Mouse (Mus musculus) neural tube, embryonic 11.5 days (tissue): ENCODE measurements at regions not wholly inside any gene's neighbourhood (a gene's known extent, or its start where the extent isn't known, plus 50 kb on each side); places are given as distances from the start of the nearest gene placed in this dataset.

Experiments used
- ATAC-seq: fragments of 200-750 bp; cut with Nextera tagmentation; 2 replicates; pipeline ENCODE4 v1.8.0; 2017; ENCODE audit warnings: moderate number of reproducible peaks, mild to moderate bottlenecking, moderate TSS enrichment, moderate library complexity; ENCODE audit not compliant: insufficient read depth, low FRiP score, low TSS enrichment
- DNase-seq: peaks from one replicate; pipeline ENCODE4 v3.0.0-alpha.2; 2015; ENCODE audit warnings: low spot score
- H3K27ac ChIP-seq: fragments of 300-500 bp; sonication (generic); 2 replicates; pipeline ENCODE4 v1.5.1; 2014; ENCODE audit warnings: low read depth, mild to moderate bottlenecking, low read length
- H3K27me3 ChIP-seq: fragments of 300-500 bp; sonication (generic); 2 replicates; pipeline ENCODE4 v1.6.1; 2014; ENCODE audit warnings: mild to moderate bottlenecking, low read length, mixed read lengths; ENCODE audit not compliant: control insufficient read depth, insufficient read depth
- H3K36me3 ChIP-seq: fragments of 300-500 bp; sonication (generic); 2 replicates; pipeline ENCODE4 v1.6.1; 2014; ENCODE audit warnings: mild to moderate bottlenecking, low read length, moderate library complexity, mixed read lengths; ENCODE audit not compliant: control insufficient read depth, insufficient read depth
- H3K4me1 ChIP-seq: fragments of 300-500 bp; sonication (generic); 2 replicates; pipeline ENCODE4 v1.6.1; 2014; ENCODE audit warnings: low read length, mixed read lengths; ENCODE audit not compliant: control insufficient read depth, insufficient read depth
- H3K4me2 ChIP-seq: fragments of 300-500 bp; sonication (generic); 2 replicates; pipeline ENCODE4 v1.6.1; 2014; ENCODE audit warnings: low read depth, mild to moderate bottlenecking, moderate library complexity
- H3K4me3 ChIP-seq: fragments of 300-500 bp; sonication (generic); 2 replicates; pipeline ENCODE4 v1.5.1; 2014; ENCODE audit warnings: low read depth, low read length
- H3K9ac ChIP-seq: fragments of 300-500 bp; sonication (generic); 2 replicates; pipeline ENCODE4 v1.6.1; 2014; ENCODE audit warnings: mild to moderate bottlenecking, low read length
- H3K9me3 ChIP-seq: fragments of 300-500 bp; sonication (generic); 2 replicates; pipeline ENCODE4 v1.6.1; 2016; ENCODE audit warnings: low read length; ENCODE audit not compliant: control insufficient read depth
- WGBS: fragments of 180-500 bp; shearing (Covaris S2); extraction: QIAGEN DNeasy Blood & Tissue Kit; methylation state at CpG from one replicate; pipeline ENCODE4 v1.1.7; 2014; 5-methylcytosine and 5-hydroxymethylcytosine counted together

- no peaks in the 10 kb centered on the region for H3K27me3 ChIP-seq
- 66% methylated on average over 11 of the region's 11 CpGs for WGBS
- H3K4me3 ChIP-seq: no peak overlapping the region
- H3K4me2 ChIP-seq: no peak overlapping the region
- no peaks in the 10 kb centered on the region for H3K36me3 ChIP-seq
- DNase-seq (peak; percentile 62), ATAC-seq (0 out of 2 replicates have a peak, but pooled peaks have one; percentile 35)
- H3K4me1 ChIP-seq: no peaks in the 10 kb centered on the region
- H3K27ac ChIP-seq: no peak overlapping the region
- no peak overlapping the region for H3K9ac ChIP-seq
- H3K9me3 ChIP-seq: no peaks in the 10 kb centered on the region
Observed at GRCm38 (mm10) chr3:35323450-35324077, 430.3 kb upstream of the Atp11b start.

GRCm38 (mm10) chr3:35324186-35324585 is 429.7 kb upstream of the Atp11b start:
- Histone ChIP-seq H3K9me3 (no peaks in the 10 kb centered on the region), H3K27ac (no peak overlapping the region), H3K4me2 (no peak overlapping the region), H3K36me3 (no peaks in the 10 kb centered on the region), H3K4me3 (no peak overlapping the region), H3K4me1 (no peaks in the 10 kb centered on the region), H3K9ac (no peak overlapping the region), H3K27me3 (no peaks in the 10 kb centered on the region)
- ATAC-seq (no peak), DNase-seq (no peak)
- 27% methylated on average over 11 of the region's 11 CpGs for WGBS

- Histone ChIP-seq H3K9me3 (no peaks in the 10 kb centered on the region), H3K9ac (no peak overlapping the region), H3K4me3 (no peak overlapping the region), H3K36me3 (no peaks in the 10 kb centered on the region), H3K4me1 (0 out of 2 replicates have a peak, but pooled peaks cover 3% of the 10 kb centered on the region), H3K4me2 (peak overlapping the region; percentile 2; the same call in 1 of the 2 replicates), H3K27me3 (no peaks in the 10 kb centered on the region), H3K27ac (peak overlapping the region; percentile 51)
- ATAC-seq (peak; percentile 88), DNase-seq (peak; percentile 65)
- WGBS: 5% methylated on average over 18 of the region's 18 CpGs
Observed at GRCm38 (mm10) chr3:35332534-35333272, 421.2 kb upstream of the Atp11b start.

- Histone ChIP-seq H3K27ac (peak overlapping the region; percentile 45; the same call in 1 of the 2 replicates), H3K4me2 (no peak overlapping the region)
- ATAC-seq: no peak
Observed at GRCm38 (mm10) chr3:35334017-35334416, 419.9 kb upstream of the Atp11b start.

GRCm38 (mm10) chr3:35334546-35334945 is 419.4 kb upstream of the Atp11b start:
- Histone ChIP-seq H3K9me3 (no peaks in the 10 kb centered on the region), H3K4me3 (no peak overlapping the region), H3K27me3 (no peaks in the 10 kb centered on the region), H3K9ac (no peak overlapping the region), H3K4me2 (no peak overlapping the region), H3K36me3 (no peaks in the 10 kb centered on the region), H3K27ac (no peak overlapping the region), H3K4me1 (0 out of 2 replicates have a peak, but pooled peaks cover 3% of the 10 kb centered on the region)
- WGBS: 4% methylated on average over 3 of the region's 3 CpGs
- DNase-seq (peak; percentile 55), ATAC-seq (0 out of 2 replicates have a peak, but pooled peaks have one; percentile 54)

More at GRCm38 (mm10) chr3:35334017-35334416, 419.9 kb upstream of the Atp11b start:
- Histone ChIP-seq H3K4me3 (no peak overlapping the region), H3K36me3 (no peaks in the 10 kb centered on the region), H3K27me3 (no peaks in the 10 kb centered on the region), H3K9me3 (no peaks in the 10 kb centered on the region), H3K4me1 (0 out of 2 replicates have a peak, but pooled peaks cover 3% of the 10 kb centered on the region), H3K9ac (no peak overlapping the region)
- DNase-seq: no peak
- WGBS: 23% methylated on average over 2 of the region's 2 CpGs

- no peak for ATAC-seq
- H3K36me3 ChIP-seq: no peaks in the 10 kb centered on the region
- 54% methylated on average over 5 of the region's 5 CpGs for WGBS
- no peak overlapping the region for H3K4me2 ChIP-seq
- H3K4me3 ChIP-seq: no peak overlapping the region
- no peak overlapping the region for H3K27ac ChIP-seq
- no peak for DNase-seq
- H3K4me1 ChIP-seq: 0 out of 2 replicates have a peak, but pooled peaks cover 5% of the 10 kb centered on the region
- H3K27me3 ChIP-seq: no peaks in the 10 kb centered on the region
- no peak overlapping the region for H3K9ac ChIP-seq
- H3K9me3 ChIP-seq: no peaks in the 10 kb centered on the region
Observed at GRCm38 (mm10) chr3:35335837-35336236, 418.1 kb upstream of the Atp11b start.

- H3K36me3 ChIP-seq: no peaks in the 10 kb centered on the region
- no peaks in the 10 kb centered on the region for H3K27me3 ChIP-seq
- DNase-seq (no peak), ATAC-seq (peak; percentile 45)
- H3K9me3 ChIP-seq: no peaks in the 10 kb centered on the region
- H3K9ac ChIP-seq: peak overlapping the region; percentile 69
- H3K4me2 ChIP-seq: peak overlapping the region; percentile 59
- H3K4me1 ChIP-seq: peaks cover 13% of the 10 kb centered on the region
- peak overlapping the region; percentile 29 for H3K4me3 ChIP-seq
- peak overlapping the region; percentile 91 for H3K27ac ChIP-seq
- WGBS: 3% methylated on average over 10 of the region's 10 CpGs
Observed at GRCm38 (mm10) chr3:35340525-35340924, 413.4 kb upstream of the Atp11b start.

- H3K4me1 ChIP-seq: peaks cover 13% of the 10 kb centered on the region
Observed at GRCm38 (mm10) chr3:35340935-35341800, 412.7 kb upstream of the Atp11b start.

More at GRCm38 (mm10) chr3:35340935-35341800, 412.7 kb upstream of the Atp11b start:
- peak overlapping the region; percentile 59 for H3K4me2 ChIP-seq
- peak overlapping the region; percentile 69 for H3K9ac ChIP-seq
- no peaks in the 10 kb centered on the region for H3K36me3 ChIP-seq
- peak; percentile 92 for ATAC-seq
- no peaks in the 10 kb centered on the region for H3K27me3 ChIP-seq
- peak overlapping the region; percentile 29 for H3K4me3 ChIP-seq
- DNase-seq: peak; percentile 88
- H3K9me3 ChIP-seq: no peaks in the 10 kb centered on the region
- 2% methylated on average over 22 of the region's 22 CpGs for WGBS
- peak overlapping the region; percentile 91 for H3K27ac ChIP-seq
